Mouse (Mus musculus): ENCODE results near the gene Ipcef1. TPM values are rescaled to one million over a fixed set of nuclear protein-coding genes. Genes with fewer than 3 reads are reported as not detected.
"Not testable (repeated sequence)": the region's sequence is repeated elsewhere in the genome, so short reads cannot be mapped to it uniquely, and the experiment has no call there.

Ipcef1 gene
- polyA plus RNA-seq, 1 experiment from 2014 or later, result 2.2 TPM

- 56% methylated on average over 1 of the region's 1 CpGs for WGBS
- no peak overlapping the region for H3K9ac ChIP-seq (replicated peaks; ENCODE audit: low read depth, low read length)
These were observed 37.1 kb downstream of the Ipcef1 start for GRCm38 (mm10) chr10:7015199-7015598.

GRCm38 (mm10) chr10:7010543-7010942 is 41.7 kb downstream of the Ipcef1 start:
- Histone ChIP-seq H3K4me1 (replicated peaks; ENCODE audit: control insufficient read depth, insufficient read depth, low read length) (no peaks in the 10 kb centered on the region), H3K4me2 (ENCODE audit: low read length) (no peak overlapping the region), H3K27me3 (replicated peaks; ENCODE audit: control insufficient read depth, insufficient read depth, low read length) (no peaks in the 10 kb centered on the region), H3K36me3 (ENCODE audit: control insufficient read depth, insufficient read depth) (no peaks in the 10 kb centered on the region), H3K9me3 (ENCODE audit: control insufficient read depth, low read length) (no peaks in the 10 kb centered on the region), H3K4me3 (replicated peaks; ENCODE audit: low read length) (no peak overlapping the region), H3K9ac (replicated peaks; ENCODE audit: low read depth, low read length) (no peak overlapping the region), H3K27ac (ENCODE audit: low read length) (no peak overlapping the region)
- no peak for ATAC-seq
- 84% methylated on average over 8 of the region's 8 CpGs for WGBS

More at GRCm38 (mm10) chr10:7015199-7015598, 37.1 kb downstream of the Ipcef1 start:
- Histone ChIP-seq H3K4me1 (replicated peaks; ENCODE audit: control insufficient read depth, insufficient read depth, low read length) (no peaks in the 10 kb centered on the region), H3K4me3 (replicated peaks; ENCODE audit: low read length) (no peak overlapping the region), H3K36me3 (ENCODE audit: control insufficient read depth, insufficient read depth) (no peaks in the 10 kb centered on the region), H3K9me3 (ENCODE audit: control insufficient read depth, low read length) (no peaks in the 10 kb centered on the region), H3K27me3 (replicated peaks; ENCODE audit: control insufficient read depth, insufficient read depth, low read length) (no peaks in the 10 kb centered on the region), H3K4me2 (ENCODE audit: low read length) (no peak overlapping the region), H3K27ac (ENCODE audit: low read length) (no peak overlapping the region)
- ATAC-seq, result no peak

- 27% methylated on average over 5 of the region's 5 CpGs for WGBS
- Histone ChIP-seq H3K4me3 (replicated peaks; ENCODE audit: low read length) (no peak overlapping the region), H3K27ac (ENCODE audit: low read length) (no peak overlapping the region), H3K4me2 (ENCODE audit: low read length) (no peak overlapping the region), H3K4me1 (replicated peaks; ENCODE audit: control insufficient read depth, insufficient read depth, low read length) (no peaks in the 10 kb centered on the region), H3K36me3 (ENCODE audit: control insufficient read depth, insufficient read depth) (no peaks in the 10 kb centered on the region), H3K9ac (replicated peaks; ENCODE audit: low read depth, low read length) (no peak overlapping the region), H3K27me3 (replicated peaks; ENCODE audit: control insufficient read depth, insufficient read depth, low read length) (no peaks in the 10 kb centered on the region), H3K9me3 (ENCODE audit: control insufficient read depth, low read length) (no peaks in the 10 kb centered on the region)
- no peak for ATAC-seq
These were observed 47.2 kb downstream of the Ipcef1 start for GRCm38 (mm10) chr10:7004980-7005538.

- H3K4me1 ChIP-seq (replicated peaks; ENCODE audit: control insufficient read depth, insufficient read depth, low read length); H3K27ac ChIP-seq (ENCODE audit: low read length); H3K36me3 ChIP-seq (ENCODE audit: control insufficient read depth, insufficient read depth); H3K4me3 ChIP-seq (replicated peaks; ENCODE audit: low read length); H3K9ac ChIP-seq (replicated peaks; ENCODE audit: low read depth, low read length); H3K27me3 ChIP-seq (replicated peaks; ENCODE audit: control insufficient read depth, insufficient read depth, low read length); H3K4me2 ChIP-seq (ENCODE audit: low read length); ATAC-seq; H3K9me3 ChIP-seq (ENCODE audit: control insufficient read depth, low read length): not testable (repeated sequence)
These were observed 48.4 kb downstream of the Ipcef1 start for GRCm38 (mm10) chr10:7003898-7004297.

- Histone ChIP-seq H3K4me1 (replicated peaks; ENCODE audit: control insufficient read depth, insufficient read depth, low read length) (no peaks in the 10 kb centered on the region), H3K4me2 (ENCODE audit: low read length) (no peak overlapping the region), H3K36me3 (ENCODE audit: control insufficient read depth, insufficient read depth) (no peaks in the 10 kb centered on the region), H3K4me3 (replicated peaks; ENCODE audit: low read length) (no peak overlapping the region), H3K9me3 (ENCODE audit: control insufficient read depth, low read length) (no peaks in the 10 kb centered on the region), H3K9ac (replicated peaks; ENCODE audit: low read depth, low read length) (no peak overlapping the region), H3K27ac (ENCODE audit: low read length) (no peak overlapping the region), H3K27me3 (replicated peaks; ENCODE audit: control insufficient read depth, insufficient read depth, low read length) (no peaks in the 10 kb centered on the region)
- 90% methylated on average over 3 of the region's 3 CpGs for WGBS
- ATAC-seq, result no peak
These were observed 52.9 kb downstream of the Ipcef1 start for GRCm38 (mm10) chr10:6999355-6999754.

- Histone ChIP-seq H3K9ac (replicated peaks; ENCODE audit: low read depth, low read length) (no peak overlapping the region), H3K36me3 (ENCODE audit: control insufficient read depth, insufficient read depth) (no peaks in the 10 kb centered on the region), H3K9me3 (ENCODE audit: control insufficient read depth, low read length) (no peaks in the 10 kb centered on the region), H3K27me3 (replicated peaks; ENCODE audit: control insufficient read depth, insufficient read depth, low read length) (no peaks in the 10 kb centered on the region), H3K4me3 (replicated peaks; ENCODE audit: low read length) (no peak overlapping the region), H3K27ac (ENCODE audit: low read length) (no peak overlapping the region), H3K4me1 (replicated peaks; ENCODE audit: control insufficient read depth, insufficient read depth, low read length) (no peaks in the 10 kb centered on the region), H3K4me2 (ENCODE audit: low read length) (no peak overlapping the region)
- no peak for ATAC-seq
- 96% methylated on average over 4 of the region's 4 CpGs for WGBS
These were observed 53.6 kb downstream of the Ipcef1 start for GRCm38 (mm10) chr10:6998576-6999250.

GRCm38 (mm10) chr10:6996895-6997294 is 55.4 kb downstream of the Ipcef1 start:
- Histone ChIP-seq H3K9me3 (ENCODE audit: control insufficient read depth, low read length) (no peaks in the 10 kb centered on the region), H3K4me3 (replicated peaks; ENCODE audit: low read length) (no peak overlapping the region), H3K9ac (replicated peaks; ENCODE audit: low read depth, low read length) (no peak overlapping the region), H3K27ac (ENCODE audit: low read length) (no peak overlapping the region), H3K27me3 (replicated peaks; ENCODE audit: control insufficient read depth, insufficient read depth, low read length) (no peaks in the 10 kb centered on the region), H3K4me2 (ENCODE audit: low read length) (no peak overlapping the region), H3K4me1 (replicated peaks; ENCODE audit: control insufficient read depth, insufficient read depth, low read length) (no peaks in the 10 kb centered on the region), H3K36me3 (ENCODE audit: control insufficient read depth, insufficient read depth) (no peaks in the 10 kb centered on the region)
- 82% methylated on average over 3 of the region's 3 CpGs for WGBS
- no peak for ATAC-seq

- Histone ChIP-seq H3K9me3 (ENCODE audit: control insufficient read depth, low read length) (no peaks in the 10 kb centered on the region), H3K27ac (ENCODE audit: low read length) (no peak overlapping the region), H3K27me3 (replicated peaks; ENCODE audit: control insufficient read depth, insufficient read depth, low read length) (no peaks in the 10 kb centered on the region), H3K9ac (replicated peaks; ENCODE audit: low read depth, low read length) (no peak overlapping the region), H3K4me1 (replicated peaks; ENCODE audit: control insufficient read depth, insufficient read depth, low read length) (no peaks in the 10 kb centered on the region), H3K4me3 (replicated peaks; ENCODE audit: low read length) (no peak overlapping the region), H3K4me2 (ENCODE audit: low read length) (no peak overlapping the region), H3K36me3 (ENCODE audit: control insufficient read depth, insufficient read depth) (no peaks in the 10 kb centered on the region)
- WGBS, result 87% methylated on average over 1 of the region's 1 CpGs
- ATAC-seq, result no peak
These were observed 63.7 kb downstream of the Ipcef1 start for GRCm38 (mm10) chr10:6988555-6988954.

- Histone ChIP-seq H3K27ac (ENCODE audit: low read length) (no peak overlapping the region), H3K9ac (replicated peaks; ENCODE audit: low read depth, low read length) (no peak overlapping the region), H3K9me3 (ENCODE audit: control insufficient read depth, low read length) (no peaks in the 10 kb centered on the region), H3K4me3 (replicated peaks; ENCODE audit: low read length) (no peak overlapping the region), H3K4me1 (replicated peaks; ENCODE audit: control insufficient read depth, insufficient read depth, low read length) (no peaks in the 10 kb centered on the region), H3K4me2 (ENCODE audit: low read length) (no peak overlapping the region), H3K36me3 (ENCODE audit: control insufficient read depth, insufficient read depth) (no peaks in the 10 kb centered on the region), H3K27me3 (replicated peaks; ENCODE audit: control insufficient read depth, insufficient read depth, low read length) (no peaks in the 10 kb centered on the region)
- no peak for ATAC-seq
- WGBS, result 63% methylated on average over 4 of the region's 4 CpGs
These were observed 64.7 kb downstream of the Ipcef1 start for GRCm38 (mm10) chr10:6987399-6988098.
